In the genomic region with DNA sequence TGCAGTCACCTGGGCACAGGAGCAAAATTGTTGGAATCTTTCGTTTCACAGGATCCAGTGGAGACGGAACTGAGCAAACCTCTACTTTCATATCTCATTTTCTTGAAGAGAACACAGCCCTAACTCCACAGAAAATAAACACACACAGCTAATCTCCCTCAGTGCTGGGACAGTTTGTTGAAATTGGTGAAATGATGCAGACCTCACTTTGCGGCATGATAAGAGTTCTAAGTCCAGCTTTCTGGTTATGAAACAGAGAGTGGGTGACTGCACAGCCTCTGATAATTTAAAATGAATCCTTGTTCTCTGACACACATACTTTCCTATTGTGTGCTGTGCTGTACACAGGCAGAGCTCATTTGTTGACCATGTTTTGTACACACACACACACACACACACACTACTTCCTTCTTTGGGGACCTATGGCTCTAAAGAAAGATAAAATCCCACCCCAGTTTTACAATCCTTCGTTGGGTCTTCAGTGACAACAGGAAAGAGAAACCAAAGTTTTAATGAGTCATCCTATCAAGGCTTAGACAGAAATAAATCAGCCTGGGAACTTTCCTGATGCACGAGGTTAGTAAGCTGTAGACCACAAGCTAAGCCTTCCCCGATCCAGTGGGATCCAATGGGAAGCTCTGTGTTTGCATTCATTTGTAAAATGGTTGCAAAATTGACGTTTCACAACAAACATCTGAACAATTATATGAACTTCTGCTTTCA, we compare ENCODE assay signal across 11 mouse cellular contexts.
A peak's percentile ranks its signal among the peaks of the same experiment; 100 is the strongest.
DNase-seq lines count a peak whose midpoint lies in the region; ATAC-seq and TF ChIP-seq lines count a peak whose summit lies in the region.
"Had no signal": no experiment of that assay in that cellular context is flagged by ENCODE, and none has a peak within 500 bp of the region (broad histone marks: within the 10 kb centered on the region; RNA-seq: fewer than 3 reads in every experiment).

No protein-coding gene starts in this region.

- TF ChIP-seq POLR2A in CH12.LX (IDR thresholded peaks at IDR 0.05; ENCODE audit: low read depth, low read length), result no peak

- TF ChIP-seq RAD21 in CH12.LX (IDR thresholded peaks at IDR 0.05; ENCODE audit: low read depth, low read length), result no peak

- ATAC-seq in liver, postnatal 0 days, result peak; percentile 38; the same call in 1 of the 2 replicates
- no peak for ATAC-seq in monocyte, adult 5-6 weeks (replicated peaks; ENCODE audit: insufficient number of reproducible peaks, low FRiP score, low TSS enrichment, poor library complexity, severe bottlenecking)
- ATAC-seq: inflammation-experienced regulatory T-cells, adult 6 months had no signal

- no peak overlapping the region for H3K9ac ChIP-seq in CH12.LX (ENCODE audit: insufficient read depth, low read depth)
- no peak overlapping the region for H3K9ac ChIP-seq in liver, postnatal 0 days (replicated peaks)

- peak overlapping the region; percentile 13; the same call in 1 of the 2 replicates for H3K4me2 ChIP-seq in CH12.LX (ENCODE audit: insufficient read depth, low read depth, poor library complexity, severe bottlenecking)
- no peak overlapping the region for H3K4me2 ChIP-seq in liver, postnatal 0 days (ENCODE audit: low read depth, low read length)

- H3K4me1 ChIP-seq in heart, embryonic 10.5 days, result peaks cover 26% of the 10 kb centered on the region
- H3K4me1 ChIP-seq in CH12.LX (ENCODE audit: control insufficient read depth in 1 of 2, insufficient read depth in 2 of 2), result no peaks in the 10 kb centered on the region
- no peaks in the 10 kb centered on the region for H3K4me1 ChIP-seq in liver, postnatal 0 days (ENCODE audit: insufficient read depth)
- H3K4me1 ChIP-seq: hindbrain, embryonic 10.5 days; megakaryocyte, embryonic 14.5 days had no signal

- H3K27ac ChIP-seq in heart, embryonic 10.5 days, result no peak overlapping the region
- H3K27ac ChIP-seq in CH12.LX (ENCODE audit: insufficient read depth, low read depth), result no peak overlapping the region
- H3K27ac ChIP-seq in liver, postnatal 0 days (ENCODE audit: low read depth), result no peak overlapping the region
- H3K27ac ChIP-seq: hindbrain, embryonic 10.5 days had no signal

- in situ Hi-C loops in CH12.LX (cut with MboI; ENCODE audit: low pct_ligation_motif_present, low pct_unique_long_range_greater_than_20kb, low sequenced_read_pairs), result no loop called here

- WGBS in heart, embryonic 10.5 days, result 44% methylated on average over 7 of the region's 7 CpGs
- 42% methylated on average over 7 of the region's 7 CpGs for WGBS in liver, postnatal 0 days (ENCODE audit: insufficient replicate concordance)

- H3K9me3 ChIP-seq in heart, embryonic 10.5 days, result no peaks in the 10 kb centered on the region
- no peaks in the 10 kb centered on the region for H3K9me3 ChIP-seq in CH12.LX (replicated peaks; ENCODE audit: low read length)
- no peaks in the 10 kb centered on the region for H3K9me3 ChIP-seq in liver, postnatal 0 days (ENCODE audit: low read length)
- H3K9me3 ChIP-seq: hindbrain, embryonic 10.5 days; megakaryocyte, embryonic 14.5 days had no signal

- no peak overlapping the region for H3K4me3 ChIP-seq in heart, embryonic 10.5 days
- H3K4me3 ChIP-seq in CH12.LX (replicated peaks in 1 of 3; ENCODE audit: low read depth in 2 of 3, low read length in 2 of 3, poor library complexity in 1 of 3), result no peak overlapping the region
- H3K4me3 ChIP-seq in liver, postnatal 0 days (ENCODE audit: low read depth, low read length), result no peak overlapping the region
- H3K4me3 ChIP-seq: hindbrain, embryonic 10.5 days; megakaryocyte, embryonic 14.5 days had no signal

- no peaks in the 10 kb centered on the region for H3K79me2 ChIP-seq in CH12.LX (replicated peaks; ENCODE audit: control insufficient read depth, extremely low read depth, insufficient read depth, poor library complexity, severe bottlenecking)

- TF ChIP-seq EP300 in CH12.LX (IDR thresholded peaks at IDR 0.05; ENCODE audit: low read length), result no peak
- TF ChIP-seq EP300 in liver, postnatal 0 days (IDR thresholded peaks at IDR 0.05; ENCODE audit: low read depth), result no peak

- dilution Hi-C loops in CH12.LX (cut with MboI; ENCODE audit: extremely low pct_ligation_motif_present, extremely low pct_unique_long_range_greater_than_20kb, low sequenced_read_pairs), result no loop called here

- no peaks in the 10 kb centered on the region for H3K27me3 ChIP-seq in heart, embryonic 10.5 days (ENCODE audit: insufficient read depth, poor library complexity, severe bottlenecking)
- H3K27me3 ChIP-seq in CH12.LX (replicated peaks), result no peaks in the 10 kb centered on the region
- no peaks in the 10 kb centered on the region for H3K27me3 ChIP-seq in liver, postnatal 0 days (ENCODE audit: insufficient read depth, low read length)
- H3K27me3 ChIP-seq: megakaryocyte, embryonic 14.5 days had no signal

- no peaks in the 10 kb centered on the region for H3K36me3 ChIP-seq in heart, embryonic 10.5 days
- no peaks in the 10 kb centered on the region for H3K36me3 ChIP-seq in CH12.LX (replicated peaks in 1 of 2; ENCODE audit: control insufficient read depth in 1 of 2, insufficient read depth in 1 of 2, low read length in 1 of 2)
- H3K36me3 ChIP-seq in liver, postnatal 0 days (replicated peaks; ENCODE audit: insufficient read depth, low read length), result no peaks in the 10 kb centered on the region
- H3K36me3 ChIP-seq: hindbrain, embryonic 10.5 days had no signal

- TF ChIP-seq CTCF in CH12.LX (conservative IDR thresholded peaks at IDR 0.05 in 1 of 2, IDR thresholded peaks at IDR 0.05 in 1 of 2; ENCODE audit: low read depth in 2 of 2, low read length in 2 of 2), result no peak
- TF ChIP-seq CTCF in liver, postnatal 0 days (IDR thresholded peaks at IDR 0.05; ENCODE audit: low read depth), result no peak

- DNase-seq in heart, adult 18-20 months, result peak; percentile 40 to 64
- DNase-seq in heart, embryonic 10.5 days (ENCODE audit: low spot score), result no peak
- no peak for DNase-seq in CH12.LX (ENCODE audit: extremely low read depth)
- peak; percentile 56 to 61 for DNase-seq in heart, adult 9 months (ENCODE audit: low spot score in 2 of 2)
- DNase-seq in liver, postnatal 0 days, result no peak
- DNase-seq in lung, postnatal 14 days, result no peak
- DNase-seq: cerebellum, adult 18-20 months had no signal

TF ChIP-seq in CH12.LX, 34 proteins besides CTCF, POLR2A, EP300 and RAD21:
- no peak for TF ChIP-seq MAX (IDR thresholded peaks at IDR 0.05; ENCODE audit: low read length)
- no peak for TF ChIP-seq ZC3H11A (IDR thresholded peaks at IDR 0.05; ENCODE audit: low read depth, low read length)
- no peak for TF ChIP-seq UBTF (IDR thresholded peaks at IDR 0.05; ENCODE audit: low read depth, low read length)
- TF ChIP-seq TCF12 (IDR thresholded peaks at IDR 0.05; ENCODE audit: low read depth, low read length), result no peak
- TF ChIP-seq MAFK (IDR thresholded peaks at IDR 0.05; ENCODE audit: insufficient replicate concordance, low read length), result no peak
- TF ChIP-seq MEF2A (IDR thresholded peaks at IDR 0.05; ENCODE audit: borderline replicate concordance, low read depth, low read length), result no peak
- TF ChIP-seq SMC3 (IDR thresholded peaks at IDR 0.05; ENCODE audit: low read depth, low read length), result no peak
- TF ChIP-seq RCOR1 (conservative IDR thresholded peaks at IDR 0.05; ENCODE audit: low read depth, low read length), result no peak
- no peak for TF ChIP-seq JUN (IDR thresholded peaks at IDR 0.05; ENCODE audit: insufficient read depth, low read depth, low read length)
- no peak for TF ChIP-seq ELF1 (IDR thresholded peaks at IDR 0.05; ENCODE audit: low read depth, low read length)

Comparison
In these comparisons a context has a peak if more than half of its experiments do, and no peak if none do; other contexts are left out.
1. DNase-seq: peak in heart, adult 18-20 months (2 of 2) and heart, adult 9 months (2 of 2); none in heart, embryonic 10.5 days (single experiment), CH12.LX (single experiment), liver, postnatal 0 days (single experiment) and lung, postnatal 14 days (single experiment).